Mouse (Mus musculus) B cell, adult 2 months (primary cell): ENCODE data around the gene Rab11fip3.

Experiments used
- DNase-seq, 2 experiments: peaks; one replicate each; pipeline ENCODE4 v3.0.0; 2022

Rab11fip3 gene

GRCm38 (mm10) chr17:25951803-25952623, 117.3 kb downstream of the Rab11fip3 start, which contains the start of gene A930017K11Rik:
Gene A930017K11Rik (minus strand): TSS chr17:25952565.
- DNase-seq, result no peak

- DNase-seq, result no peak
Observed at GRCm38 (mm10) chr17:25951225-25951802, 118.0 kb downstream of the Rab11fip3 start.

GRCm38 (mm10) chr17:25950706-25951105, 118.6 kb downstream of the Rab11fip3 start:
- no peak for DNase-seq

DNA sequence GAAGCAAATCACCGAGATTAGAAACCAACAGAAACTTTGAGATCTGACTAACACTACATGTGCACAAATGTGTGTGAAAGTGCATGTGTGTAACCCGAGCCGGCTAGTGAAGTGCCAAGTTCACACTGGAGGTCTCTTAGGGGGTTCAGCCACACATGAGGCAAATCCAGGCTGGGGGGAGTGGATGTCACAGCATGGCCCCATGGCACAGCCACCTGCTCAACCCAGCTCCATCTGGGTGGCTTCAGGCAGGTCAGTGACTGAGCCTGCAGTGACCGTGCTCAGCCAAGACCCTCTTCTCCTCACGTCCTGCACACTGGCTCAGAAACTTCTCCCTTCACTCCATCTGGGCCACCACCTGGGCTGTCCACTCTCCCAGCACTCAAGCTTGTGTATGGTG, 119.4 kb downstream of the Rab11fip3 start:
- DNase-seq, result no peak

GRCm38 (mm10) chr17:25948051-25948450, 121.3 kb downstream of the Rab11fip3 start:
- no peak for DNase-seq

- DNase-seq, result no peak
Observed at GRCm38 (mm10) chr17:25947576-25947975, 121.8 kb downstream of the Rab11fip3 start.

GRCm38 (mm10) chr17:25946891-25947290, 122.5 kb downstream of the Rab11fip3 start:
- DNase-seq, result no peak

DNA sequence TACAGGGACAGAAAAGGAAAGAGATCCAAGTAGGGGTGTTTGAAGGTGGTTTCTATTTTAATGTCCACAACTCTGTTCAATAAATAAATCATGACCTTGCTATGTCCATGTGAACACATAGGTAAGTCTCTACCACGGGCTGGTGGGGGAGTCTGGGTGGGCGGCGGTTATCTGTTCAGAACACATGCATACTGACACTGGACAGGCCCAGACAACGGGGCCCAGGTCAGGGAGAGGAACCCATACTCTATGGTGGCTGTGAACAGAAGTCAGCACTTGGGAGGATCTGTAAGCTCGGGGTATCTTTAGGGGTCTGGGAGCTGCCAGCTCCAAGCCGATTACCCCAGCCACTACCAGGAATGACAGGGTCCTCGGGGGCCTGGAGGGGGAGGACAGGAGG, 123.0 kb downstream of the Rab11fip3 start:
- no peak for DNase-seq

DNA sequence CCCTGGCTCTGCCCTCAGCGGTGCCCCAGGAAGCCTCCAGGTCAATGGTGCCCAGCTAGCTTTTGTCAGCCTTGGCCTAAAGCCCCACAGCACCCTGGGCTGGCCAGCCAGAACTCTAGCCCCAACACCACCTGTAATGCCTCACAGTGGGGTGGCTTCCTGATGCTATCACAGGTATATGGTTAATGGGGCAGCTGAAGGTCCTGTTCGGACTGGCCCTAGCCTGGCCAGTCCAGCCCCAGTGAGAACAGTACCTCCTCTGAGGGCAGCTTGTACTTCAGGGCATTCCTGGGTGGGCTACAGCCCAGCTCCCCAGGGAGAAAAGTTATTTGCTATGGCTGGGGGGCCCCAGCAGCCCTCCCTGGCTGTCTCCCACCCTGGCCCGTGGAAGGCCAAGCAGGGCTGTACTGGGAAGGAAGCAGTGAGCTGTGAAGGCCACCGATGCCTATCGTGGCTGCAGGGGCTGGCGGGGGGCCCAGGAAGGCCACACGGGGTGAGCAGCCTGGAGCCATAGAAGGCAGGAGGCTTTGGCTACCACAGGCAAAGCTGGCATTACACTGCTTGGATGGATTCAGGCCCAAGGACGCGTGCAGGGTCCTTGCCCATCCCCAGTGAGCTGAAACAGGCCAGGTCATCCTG, 123.7 kb downstream of the Rab11fip3 start:
- no peak for DNase-seq

- DNase-seq, result no peak
Observed at GRCm38 (mm10) chr17:25944366-25945163, 124.8 kb downstream of the Rab11fip3 start, which contains the start of the genes Pigq and Nhlrc4. Gene Pigq (minus strand): TSS chr17:25944936. Gene Nhlrc4 (minus strand): TSS chr17:25944961.

GRCm38 (mm10) chr17:25943769-25944168, 125.6 kb downstream of the Rab11fip3 start:
- DNase-seq, result no peak

- DNase-seq, result no peak
Observed at GRCm38 (mm10) chr17:25943221-25943620, 126.1 kb downstream of the Rab11fip3 start.

- DNase-seq, result peak in 1 of 2 experiments; percentile 7
Observed at GRCm38 (mm10) chr17:25942597-25943151, 126.7 kb downstream of the Rab11fip3 start.

GRCm38 (mm10) chr17:25941511-25942241, 127.7 kb downstream of the Rab11fip3 start:
- DNase-seq, result peak; percentile 83 to 86
